Mouse (Mus musculus): Measurements from ENCODE around the gene 3110082J24Rik.
"Not testable (repeated sequence)": the region's sequence is repeated elsewhere in the genome, so short reads cannot be mapped to it uniquely, and the experiment has no call there.

3110082J24Rik gene

GRCm38 (mm10) chr5:30071677-30072076 lies 34.2 kb downstream of the 3110082J24Rik start:
- no peak for DNase-seq

GRCm38 (mm10) chr5:30067726-30068125 lies 38.2 kb downstream of the 3110082J24Rik start:
- DNase-seq = no peak

- not testable (repeated sequence) for DNase-seq
Measured at GRCm38 (mm10) chr5:30059607-30060006, 46.3 kb downstream of the 3110082J24Rik start.

- DNase-seq = no peak
Measured at GRCm38 (mm10) chr5:30058216-30058731, 47.6 kb downstream of the 3110082J24Rik start.
